Mouse (Mus musculus): Measurements from ENCODE around the gene Efcab3. TPM values are rescaled to one million over a fixed set of nuclear protein-coding genes. Genes with fewer than 3 reads are reported as not detected.

Efcab3 gene
- polyA plus RNA-seq, 1 experiment from 2014 or later: not detected

GRCm38 (mm10) chr11:105155915-105156314, 92.5 kb downstream of the Efcab3 start:
- 76% methylated on average over 4 of the region's 4 CpGs for WGBS
- ATAC-seq (ENCODE audit: low FRiP score, low TSS enrichment): no peak
- Histone ChIP-seq H3K36me3 (ENCODE audit: control insufficient read depth, insufficient read depth, low read length) (no peaks in the 10 kb centered on the region), H3K4me3 (ENCODE audit: low read depth, low read length) (no peak overlapping the region), H3K27ac (replicated peaks) (no peak overlapping the region), H3K9me3 (ENCODE audit: control insufficient read depth, low read length) (no peaks in the 10 kb centered on the region), H3K4me1 (replicated peaks; ENCODE audit: control insufficient read depth, insufficient read depth) (no peaks in the 10 kb centered on the region), H3K4me2 (replicated peaks; ENCODE audit: low read depth) (no peak overlapping the region), H3K9ac (ENCODE audit: low read length) (no peak overlapping the region), H3K27me3 (ENCODE audit: control insufficient read depth, insufficient read depth, low read length) (no peaks in the 10 kb centered on the region)
- TF ChIP-seq EP300 (optimal IDR thresholded peaks at IDR 0.05): no peak
- no peak for DNase-seq (ENCODE audit: low spot score)

DNA sequence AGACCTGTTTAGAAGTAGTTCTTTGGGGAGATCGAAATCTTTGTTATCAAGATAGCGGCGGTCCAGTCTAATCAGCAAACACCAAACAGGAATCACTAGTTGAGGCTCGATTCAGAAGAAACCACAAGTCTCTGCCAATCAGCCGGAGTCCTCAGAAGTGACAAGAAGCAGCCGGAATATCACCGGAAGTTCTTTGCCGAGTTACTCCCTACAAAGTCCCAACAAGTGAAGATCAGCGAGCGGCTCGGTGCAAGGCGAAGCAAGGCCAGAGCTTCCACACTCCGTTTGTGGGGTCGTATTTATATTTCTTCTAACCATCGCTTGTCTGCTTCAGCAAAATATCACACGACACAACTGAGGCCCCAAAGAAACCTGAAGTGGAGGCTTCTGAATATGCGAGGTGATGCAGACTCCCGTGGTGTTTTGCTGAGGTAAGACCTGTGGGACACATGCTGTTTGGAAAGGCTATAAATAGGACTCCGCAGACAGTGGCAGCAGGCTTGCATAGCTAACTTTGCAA, 93.4 kb downstream of the Efcab3 start:
- Histone ChIP-seq H3K27ac (replicated peaks) (no peak overlapping the region), H3K27me3 (ENCODE audit: control insufficient read depth, insufficient read depth, low read length) (no peaks in the 10 kb centered on the region), H3K9ac (ENCODE audit: low read length) (no peak overlapping the region), H3K9me3 (ENCODE audit: control insufficient read depth, low read length) (no peaks in the 10 kb centered on the region), H3K36me3 (ENCODE audit: control insufficient read depth, insufficient read depth, low read length) (no peaks in the 10 kb centered on the region), H3K4me1 (replicated peaks; ENCODE audit: control insufficient read depth, insufficient read depth) (no peaks in the 10 kb centered on the region), H3K4me2 (replicated peaks; ENCODE audit: low read depth) (no peak overlapping the region), H3K4me3 (ENCODE audit: low read depth, low read length) (no peak overlapping the region)
- TF ChIP-seq CTCF (IDR thresholded peaks at IDR 0.05; ENCODE audit: low read depth): no peak
- no peak for TF ChIP-seq EP300 (optimal IDR thresholded peaks at IDR 0.05)
- no peak for DNase-seq (ENCODE audit: low spot score)
- no peak for ATAC-seq (ENCODE audit: low FRiP score, low TSS enrichment)
- WGBS: 83% methylated on average over 19 of the region's 19 CpGs

- no peak overlapping the region for H3K9ac ChIP-seq (ENCODE audit: low read length)
- H3K4me2 ChIP-seq (replicated peaks; ENCODE audit: low read depth): no peak overlapping the region
- no peaks in the 10 kb centered on the region for H3K27me3 ChIP-seq (ENCODE audit: control insufficient read depth, insufficient read depth, low read length)
- TF ChIP-seq EP300 (optimal IDR thresholded peaks at IDR 0.05) (no peak), CTCF (IDR thresholded peaks at IDR 0.05; ENCODE audit: low read depth) (no peak)
- ATAC-seq (ENCODE audit: low FRiP score, low TSS enrichment) (no peak), DNase-seq (ENCODE audit: low spot score) (no peak)
- H3K36me3 ChIP-seq (ENCODE audit: control insufficient read depth, insufficient read depth, low read length): no peaks in the 10 kb centered on the region
- H3K4me1 ChIP-seq (replicated peaks; ENCODE audit: control insufficient read depth, insufficient read depth): no peaks in the 10 kb centered on the region
- H3K9me3 ChIP-seq (ENCODE audit: control insufficient read depth, low read length): no peaks in the 10 kb centered on the region
- no peak overlapping the region for H3K4me3 ChIP-seq (ENCODE audit: low read depth, low read length)
- H3K27ac ChIP-seq (replicated peaks): no peak overlapping the region
These were observed 94.7 kb downstream of the Efcab3 start for GRCm38 (mm10) chr11:105158047-105158446.

DNA sequence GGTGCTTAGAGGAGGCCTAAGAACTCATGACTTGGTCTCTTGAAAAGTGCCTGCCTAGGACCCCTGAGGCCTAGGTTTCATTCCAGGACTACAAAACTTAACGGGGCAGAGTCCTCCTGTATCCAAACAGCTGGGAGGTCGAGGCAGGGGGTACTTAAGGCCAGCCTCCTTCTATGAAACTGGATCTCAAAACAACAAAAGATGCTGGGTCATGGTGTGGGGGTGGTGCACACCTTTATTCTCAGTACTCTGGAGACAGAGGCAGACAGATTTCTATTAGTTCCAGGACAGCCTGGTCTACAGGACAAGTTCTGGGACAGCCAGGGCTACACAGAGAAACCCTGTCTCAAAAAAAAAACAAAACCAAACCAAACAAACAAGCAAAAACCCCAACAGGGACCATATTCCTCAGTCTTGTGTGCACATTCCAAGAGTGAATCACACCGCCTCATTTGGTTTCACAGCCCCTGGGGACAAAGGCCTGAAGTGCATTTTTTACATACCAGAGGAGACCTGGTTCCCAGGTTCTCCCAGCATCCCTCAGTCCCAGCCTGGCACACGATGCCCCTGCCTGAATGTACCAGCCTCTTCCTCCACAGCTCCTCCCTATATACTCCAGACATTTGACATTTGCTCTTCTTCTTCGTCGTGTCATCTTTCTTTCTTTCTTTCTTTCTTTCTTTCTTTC, 96.4 kb downstream of the Efcab3 start:
- no peak overlapping the region for H3K4me2 ChIP-seq (replicated peaks; ENCODE audit: low read depth)
- no peak for DNase-seq (ENCODE audit: low spot score)
- no peaks in the 10 kb centered on the region for H3K36me3 ChIP-seq (ENCODE audit: control insufficient read depth, insufficient read depth, low read length)
- WGBS: 54% methylated on average over 6 of the region's 6 CpGs
- no peak for TF ChIP-seq EP300 (optimal IDR thresholded peaks at IDR 0.05)
- no peak for TF ChIP-seq CTCF (IDR thresholded peaks at IDR 0.05; ENCODE audit: low read depth)
- no peak overlapping the region for H3K4me3 ChIP-seq (ENCODE audit: low read depth, low read length)
- H3K4me1 ChIP-seq (replicated peaks; ENCODE audit: control insufficient read depth, insufficient read depth): no peaks in the 10 kb centered on the region
- no peaks in the 10 kb centered on the region for H3K27me3 ChIP-seq (ENCODE audit: control insufficient read depth, insufficient read depth, low read length)
- no peak overlapping the region for H3K9ac ChIP-seq (ENCODE audit: low read length)
- ATAC-seq (ENCODE audit: low FRiP score, low TSS enrichment): no peak
- no peaks in the 10 kb centered on the region for H3K9me3 ChIP-seq (ENCODE audit: control insufficient read depth, low read length)
- no peak overlapping the region for H3K27ac ChIP-seq (replicated peaks)

- Histone ChIP-seq H3K4me3 (ENCODE audit: low read depth, low read length) (no peak overlapping the region), H3K27ac (replicated peaks) (no peak overlapping the region), H3K9me3 (ENCODE audit: control insufficient read depth, low read length) (no peaks in the 10 kb centered on the region), H3K4me1 (replicated peaks; ENCODE audit: control insufficient read depth, insufficient read depth) (no peaks in the 10 kb centered on the region), H3K36me3 (ENCODE audit: control insufficient read depth, insufficient read depth, low read length) (no peaks in the 10 kb centered on the region), H3K4me2 (replicated peaks; ENCODE audit: low read depth) (no peak overlapping the region), H3K9ac (ENCODE audit: low read length) (no peak overlapping the region), H3K27me3 (ENCODE audit: control insufficient read depth, insufficient read depth, low read length) (no peaks in the 10 kb centered on the region)
- TF ChIP-seq CTCF (IDR thresholded peaks at IDR 0.05; ENCODE audit: low read depth) (no peak), EP300 (optimal IDR thresholded peaks at IDR 0.05) (no peak)
- no peak for ATAC-seq (ENCODE audit: low FRiP score, low TSS enrichment)
- WGBS: 93% methylated on average over 2 of the region's 2 CpGs
- DNase-seq (ENCODE audit: low spot score): no peak
These were observed 98.0 kb downstream of the Efcab3 start for GRCm38 (mm10) chr11:105161411-105161810.
